Mouse (Mus musculus): ENCODE results near the gene Cfap74.

- TF ChIP-seq CTCF (IDR thresholded peaks at IDR 0.05; ENCODE audit: borderline replicate concordance, extremely low read depth, insufficient read depth, insufficient read length) (no peak), POLR2A (IDR thresholded peaks at IDR 0.05; ENCODE audit: borderline replicate concordance, extremely low read depth, insufficient read depth, insufficient read length, poor library complexity, severe bottlenecking) (no peak)
Observed at GRCm38 (mm10) chr4:155426272-155426671, 17.3 kb downstream of the Cfap74 start.
